Mouse (Mus musculus) effector memory CD4-positive, alpha-beta T cell, adult 5 months (primary cell): ENCODE results near the gene Abhd10. TPM values are rescaled to one million over a fixed set of nuclear protein-coding genes. Genes with fewer than 3 reads are reported as not detected.

Experiments used
- polyA plus RNA-seq: library from polyadenylated mRNA; unstranded; fragments of 100-300 nt; shearing (Covaris generic); gene quantifications from one replicate; pipeline ENCODE4 v1.2.1, GENCODE M21; 2017

Abhd10 gene
- 32.6 TPM for polyA plus RNA-seq

DNA sequence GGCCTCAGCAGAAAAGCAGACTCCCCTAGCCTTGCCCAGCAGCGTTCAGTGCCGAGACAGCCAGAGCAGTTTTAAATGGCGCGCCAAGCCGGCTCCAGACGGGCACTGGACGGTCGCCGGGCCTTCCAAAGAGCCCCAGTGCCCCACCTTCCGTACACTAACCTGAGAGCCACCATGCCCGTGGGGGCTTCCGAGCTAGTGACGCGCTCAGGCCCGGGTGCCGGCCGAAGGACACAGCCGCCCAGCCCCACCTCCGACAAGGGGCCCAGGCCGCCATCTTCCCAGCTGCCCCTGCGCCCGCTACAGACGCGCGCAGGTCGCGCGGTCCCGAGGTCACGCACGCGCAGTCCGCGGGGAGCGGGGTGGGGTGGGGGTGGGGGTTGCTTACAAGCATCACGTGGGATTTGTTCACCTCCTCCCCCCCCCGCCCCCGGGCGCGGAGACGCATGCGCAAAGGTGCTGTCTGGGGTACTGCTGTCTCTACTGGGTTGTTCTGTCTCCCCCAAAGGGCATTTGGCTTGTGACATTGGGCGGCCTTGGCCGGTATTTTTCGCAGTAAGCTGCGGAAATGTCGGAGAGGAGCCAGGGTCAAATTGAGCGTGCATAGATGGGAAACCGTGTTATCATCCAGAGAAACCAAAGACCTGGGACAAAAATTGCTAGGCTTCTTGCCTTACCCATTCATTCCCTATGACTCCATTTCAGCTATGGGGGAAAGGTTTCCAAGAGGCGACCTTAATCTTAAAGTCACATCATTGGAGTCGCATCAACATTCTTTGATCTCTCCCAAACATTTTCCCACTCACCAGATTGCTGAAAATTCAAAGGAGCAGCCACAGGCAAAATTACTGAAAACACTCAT lies at the start of gene Abhd10:
Gene Abhd10, minus strand, starts transcription at position 341 of the 862 bp plus-strand sequence.

DNA sequence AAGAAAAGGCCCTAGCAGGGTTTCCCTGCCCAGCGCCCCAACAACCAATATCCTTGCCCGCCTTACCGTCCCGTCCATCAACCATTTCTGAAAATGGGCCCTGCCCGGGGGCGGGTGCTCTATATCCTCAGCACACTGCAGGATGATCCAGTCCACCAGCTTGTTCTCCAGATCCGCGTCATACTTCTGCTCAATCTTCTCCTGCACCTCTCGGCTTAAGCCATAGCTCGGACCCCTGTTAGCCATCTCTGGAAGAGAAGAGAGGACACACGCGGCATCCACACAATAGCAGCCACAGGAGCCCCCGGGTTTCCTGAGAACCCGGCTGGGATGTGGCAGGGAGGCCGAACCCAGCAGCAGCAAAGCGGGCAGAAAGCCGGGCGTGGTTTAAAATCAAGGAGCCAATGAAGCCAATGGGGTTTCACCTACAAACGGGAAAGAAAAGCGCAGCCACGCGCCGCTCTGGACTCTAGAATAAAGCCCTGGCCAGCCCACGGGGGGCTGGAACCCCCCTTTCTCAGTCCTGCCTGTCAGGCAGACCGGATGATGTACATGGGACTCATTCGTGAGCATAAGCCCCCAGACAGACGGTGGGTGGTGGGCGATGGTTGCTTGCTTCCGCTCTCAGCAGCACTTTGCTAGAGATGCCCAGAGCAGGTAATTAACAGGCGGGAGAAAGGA lies 18.6 kb downstream of the Abhd10 start, which contains the start of gene Tagln3:
Gene Tagln3, minus strand, starts transcription at position 548 of the 681 bp plus-strand sequence.

GRCm38 (mm10) chr16:45693558-45693957 lies 49.2 kb downstream of the Abhd10 start, which contains the start of gene Tmprss7:
TSS of gene Tmprss7 (minus strand) at chr16:45693658.

Other genes with a start within 250 kb of the Abhd10 start
- not detected for gene Gm609, start 250.0 kb downstream of the Abhd10 start, polyA plus RNA-seq
- gene Gm17783, start 210.9 kb downstream of the Abhd10 start, polyA plus RNA-seq: not detected
- not detected for gene Slc9c1, start 207.6 kb downstream of the Abhd10 start, polyA plus RNA-seq
- gene Gcsam, start 132.6 kb downstream of the Abhd10 start, polyA plus RNA-seq: 0.15 TPM
- not detected for gene BC016579, start 88.9 kb downstream of the Abhd10 start, polyA plus RNA-seq
- not detected for gene Tmprss7, start 49.3 kb downstream of the Abhd10 start, polyA plus RNA-seq
- not detected for gene Tagln3, start 18.3 kb downstream of the Abhd10 start, polyA plus RNA-seq
- gene Phldb2, start 210.6 kb upstream of the Abhd10 start, polyA plus RNA-seq: not detected